Mouse (Mus musculus): Measurements from ENCODE around the gene Mrgprb1.
"Not testable (repeated sequence)": the region's sequence is repeated elsewhere in the genome, so short reads cannot be mapped to it uniquely, and the experiment has no call there.

Mrgprb1 gene

DNA sequence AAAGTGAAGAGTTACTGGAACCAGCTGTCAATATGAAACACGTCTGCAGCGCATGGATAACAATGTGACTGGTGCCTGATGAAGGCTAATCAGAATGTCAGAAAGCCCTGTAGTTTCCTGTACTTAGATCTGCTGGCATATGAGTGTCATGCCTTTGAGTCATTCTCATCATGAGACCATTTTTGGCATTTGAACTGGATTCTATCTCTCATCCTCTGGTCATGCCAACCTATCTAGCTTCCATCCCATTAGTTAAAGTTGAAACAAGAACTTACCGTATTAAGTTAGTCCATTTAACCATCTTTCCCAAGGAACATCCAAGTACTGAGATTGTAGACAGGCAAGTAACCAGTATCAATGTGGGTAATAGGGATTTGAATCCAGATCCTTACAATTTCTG, at the start of gene Mrgprb1:
Gene Mrgprb1, minus strand, starts transcription at position 101 of the 400 bp plus-strand sequence.
- DNase-seq (ENCODE audit: low read depth, low spot score) = no peak

DNA sequence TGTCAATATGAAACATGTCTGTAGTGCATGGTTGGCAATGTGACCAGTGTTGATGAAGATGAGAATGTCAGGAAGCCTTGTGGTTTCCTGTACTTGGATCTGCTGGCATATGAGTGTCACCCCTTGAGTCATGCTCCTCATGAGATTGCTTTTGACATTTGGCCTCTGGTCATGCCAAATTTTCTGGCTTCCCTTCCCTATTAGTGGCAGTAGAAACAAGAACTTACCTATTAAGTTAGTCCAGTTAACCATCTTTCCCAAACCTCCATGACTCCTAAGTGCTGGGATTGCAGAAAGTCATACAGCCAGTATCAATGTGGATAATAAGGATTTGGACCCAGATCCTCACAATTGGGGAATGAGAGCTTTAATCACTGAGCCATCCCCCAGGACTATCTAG, 43.1 kb upstream of the Mrgprb1 start, which contains the start of gene Mrgprx2:
Gene Mrgprx2, minus strand, starts transcription at position 101 of the 400 bp plus-strand sequence.
- no peak for DNase-seq (ENCODE audit: low read depth, low spot score)

DNA sequence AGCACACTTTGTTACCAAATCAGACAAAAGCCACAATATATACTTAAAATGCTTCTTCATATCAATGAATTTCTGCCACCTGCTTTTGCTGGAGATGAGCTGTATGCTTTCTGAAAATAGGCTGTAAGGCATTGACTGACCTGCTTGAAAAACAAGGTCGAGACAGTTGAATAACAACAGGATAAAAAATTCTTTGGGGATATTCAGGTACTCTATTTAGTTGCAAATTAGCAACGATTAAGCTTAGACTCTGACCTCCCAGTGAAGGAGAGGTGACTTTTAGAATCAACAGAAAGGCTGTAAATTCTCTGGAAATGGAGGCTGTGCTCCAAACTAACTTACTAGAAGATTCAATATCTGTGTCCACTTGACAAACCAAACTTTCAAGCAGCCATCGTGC, 19.6 kb downstream of the Mrgprb1 start:
- DNase-seq (ENCODE audit: low read depth, low spot score) = no peak

DNA sequence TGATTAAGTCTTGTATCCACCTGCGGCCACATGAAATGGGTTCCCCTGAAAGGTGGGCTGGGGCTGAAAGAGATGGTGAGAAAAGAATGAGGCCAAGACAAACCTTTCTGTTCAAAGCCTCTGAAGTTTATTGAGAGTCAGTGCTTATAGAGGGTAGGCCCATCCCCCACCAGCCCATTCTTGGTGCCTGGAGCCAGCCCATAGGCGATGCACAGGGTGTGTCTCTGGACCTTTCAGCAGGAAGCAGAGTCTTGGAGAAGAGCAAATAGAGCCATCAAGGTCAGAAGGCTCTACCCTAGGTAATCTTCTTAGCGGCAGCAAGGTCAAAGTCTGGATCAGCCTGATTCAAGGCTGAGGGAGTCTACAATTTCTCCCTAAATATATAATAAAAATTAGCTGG, 20.2 kb downstream of the Mrgprb1 start:
- DNase-seq (ENCODE audit: low read depth, low spot score) = not testable (repeated sequence)

Measured in retina, adult 2 months (tissue).